Mouse (Mus musculus) heart, adult 11 months (tissue): ENCODE measurements around the gene Adipor2.
A peak's percentile ranks its signal among the peaks of the same experiment; 100 is the strongest.

Source experiments
- DNase-seq: peaks from one replicate; pipeline ENCODE4 v3.0.0; 2022

The Adipor2 gene

GRCm38 (mm10) chr6:119338121-119338912 lies 79.2 kb downstream of the Adipor2 start:
- no peak for DNase-seq

GRCm38 (mm10) chr6:119337287-119337686 lies 80.2 kb downstream of the Adipor2 start:
- peak; percentile 86 for DNase-seq

GRCm38 (mm10) chr6:119336124-119336523 lies 81.4 kb downstream of the Adipor2 start:
- no peak for DNase-seq

GRCm38 (mm10) chr6:119333831-119334230 lies 83.7 kb downstream of the Adipor2 start:
- DNase-seq: no peak

DNA sequence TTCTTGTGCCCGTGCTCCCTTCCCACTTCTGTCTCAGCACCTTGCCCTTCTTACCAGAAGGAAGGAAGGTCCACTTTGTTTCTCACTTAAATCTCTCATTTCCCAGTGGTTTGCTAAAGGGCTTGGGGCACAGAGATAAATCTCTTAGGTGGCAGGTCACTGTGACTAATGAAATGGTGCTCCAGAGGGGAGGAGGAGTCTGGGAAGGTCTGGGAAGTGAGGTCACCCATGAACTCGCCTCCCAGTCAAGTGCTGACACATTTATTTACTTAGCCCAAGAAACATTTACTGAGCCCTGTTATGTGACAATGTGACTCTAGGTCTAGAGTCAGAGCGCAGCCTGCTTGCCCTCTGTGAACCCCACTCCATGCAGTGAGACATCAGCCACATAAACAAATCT lies 84.3 kb downstream of the Adipor2 start:
- DNase-seq: no peak

DNA sequence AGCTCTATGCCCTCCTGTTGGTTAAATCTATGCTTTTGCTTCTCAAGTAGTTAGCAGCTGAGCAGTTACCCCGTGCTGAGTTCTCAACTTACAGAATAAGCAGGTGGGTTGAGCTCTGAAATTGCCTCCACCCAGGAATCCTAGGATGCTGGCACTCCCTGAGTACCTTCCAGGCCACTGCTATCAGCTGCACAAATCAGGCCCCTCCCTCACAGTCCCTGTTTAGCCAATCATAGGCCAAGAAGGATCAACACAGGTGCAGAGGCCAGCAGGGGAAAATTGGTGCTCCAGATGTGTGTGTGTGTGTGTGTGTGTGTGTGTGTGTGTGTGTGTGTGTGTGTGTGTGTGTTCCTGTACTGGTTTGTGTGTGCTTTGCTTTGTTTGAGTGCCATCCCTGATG lies 85.4 kb downstream of the Adipor2 start:
- DNase-seq: no peak

DNA sequence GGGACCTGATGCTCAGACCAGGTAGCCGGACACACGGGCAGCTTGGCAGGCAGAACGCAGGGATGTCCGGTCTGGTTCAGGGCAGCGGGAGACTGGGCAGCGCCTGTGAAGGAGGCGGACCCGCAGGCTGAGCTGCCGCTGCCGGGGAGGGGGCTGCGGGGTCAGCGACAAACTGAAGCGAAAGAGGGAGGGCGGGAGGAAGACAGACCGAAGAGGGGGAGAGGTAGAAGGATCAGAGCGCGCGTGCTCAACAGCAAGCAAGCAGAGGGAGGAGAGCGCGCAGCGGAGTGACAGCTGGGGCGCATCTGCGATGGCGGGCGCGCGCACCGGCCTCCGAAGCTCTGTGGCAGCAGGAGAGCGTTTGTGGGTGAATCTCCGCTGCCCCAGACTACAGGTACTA lies 87.0 kb downstream of the Adipor2 start, which contains the start of gene Lrtm2:
Gene Lrtm2, minus strand, starts transcription at position 261 of the 400 bp plus-strand sequence.
- no peak for DNase-seq

DNA sequence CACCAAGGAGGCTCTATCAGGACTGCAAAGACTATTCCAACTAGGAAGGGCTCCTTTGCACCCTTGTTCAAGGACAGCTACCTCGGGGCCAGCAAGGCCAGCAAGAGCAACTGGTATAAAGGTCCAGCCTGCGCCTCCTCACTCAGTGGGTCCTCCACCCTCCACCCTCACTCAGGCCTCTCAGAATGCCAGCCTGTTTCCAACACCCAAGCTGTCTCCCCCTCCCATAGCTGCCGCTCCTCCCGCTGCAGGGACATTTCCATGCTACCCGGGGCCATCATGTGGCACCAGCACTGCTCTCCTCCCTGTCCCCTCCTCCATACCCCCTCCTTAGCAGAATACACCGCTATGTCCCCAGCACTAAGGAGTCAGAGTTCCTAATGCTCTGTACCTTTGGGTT lies 87.6 kb downstream of the Adipor2 start:
- DNase-seq: no peak

GRCm38 (mm10) chr6:119329215-119329714 lies 88.2 kb downstream of the Adipor2 start:
- peak; percentile 95 for DNase-seq

- DNase-seq: no peak
Observed at GRCm38 (mm10) chr6:119328521-119329115, 88.9 kb downstream of the Adipor2 start.

DNA sequence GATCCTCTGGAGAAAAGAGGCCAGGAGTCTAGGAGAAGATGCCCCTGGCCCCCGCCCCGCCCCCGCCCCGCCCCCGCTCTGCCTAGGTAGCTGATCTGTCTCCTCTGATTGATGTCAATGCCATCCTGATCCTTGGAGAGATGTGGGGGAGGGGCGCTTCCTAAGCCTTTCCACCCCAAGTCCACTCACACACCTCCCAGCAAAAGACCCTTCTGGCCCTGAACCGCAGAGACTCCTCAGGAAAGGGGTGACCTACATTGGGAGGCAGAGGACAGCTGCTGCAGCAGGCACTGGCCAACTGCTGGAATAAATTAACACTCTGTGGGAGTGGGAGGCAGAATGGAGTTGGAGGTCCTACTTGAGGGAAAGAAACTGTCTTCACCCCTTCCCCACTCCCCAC lies 91.0 kb downstream of the Adipor2 start:
- DNase-seq: no peak

- DNase-seq: no peak
Observed at GRCm38 (mm10) chr6:119325978-119326377, 91.5 kb downstream of the Adipor2 start.

DNA sequence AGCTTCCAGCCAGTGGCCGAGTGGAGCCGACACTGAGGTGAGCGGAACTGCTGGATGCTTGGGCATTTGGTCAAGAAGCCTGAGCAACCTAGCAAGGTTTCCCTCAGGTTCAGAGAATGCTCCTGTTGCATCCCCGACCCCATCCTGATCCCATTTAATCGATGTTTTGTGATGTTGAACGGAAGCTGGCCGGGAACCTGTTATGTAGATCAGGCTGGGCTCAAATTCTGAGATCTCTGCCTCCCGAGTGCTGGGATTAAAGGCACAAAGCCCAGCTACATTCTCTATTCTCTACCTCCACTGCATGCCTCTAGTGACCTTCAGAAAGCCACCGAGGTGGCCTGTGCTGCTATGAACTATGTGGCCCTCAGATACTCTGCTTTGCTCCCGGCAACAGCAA lies 92.7 kb downstream of the Adipor2 start:
- DNase-seq: no peak

GRCm38 (mm10) chr6:119321752-119322151 lies 95.8 kb downstream of the Adipor2 start:
- no peak for DNase-seq

GRCm38 (mm10) chr6:119320481-119320880 lies 97.0 kb downstream of the Adipor2 start:
- DNase-seq: no peak

DNA sequence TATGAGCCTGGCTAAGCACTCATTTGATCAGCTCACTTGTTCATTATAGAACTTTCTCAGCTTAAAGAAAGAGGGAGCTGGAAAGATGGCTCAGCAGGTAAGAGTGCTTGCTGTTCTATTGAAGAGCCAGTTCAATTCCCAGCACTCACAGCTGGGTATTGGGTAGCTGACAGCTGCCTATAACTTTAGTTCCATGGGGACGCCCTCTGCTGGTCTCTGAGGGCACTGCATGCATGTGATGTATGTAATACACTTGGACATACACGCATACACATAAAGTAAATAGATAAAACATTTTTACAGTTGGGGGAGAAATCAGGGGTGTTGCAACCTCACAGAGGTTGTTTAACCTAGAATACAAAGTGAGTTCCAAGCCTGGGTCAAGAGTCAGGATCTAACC lies 98.1 kb downstream of the Adipor2 start:
- DNase-seq: no peak

DNA sequence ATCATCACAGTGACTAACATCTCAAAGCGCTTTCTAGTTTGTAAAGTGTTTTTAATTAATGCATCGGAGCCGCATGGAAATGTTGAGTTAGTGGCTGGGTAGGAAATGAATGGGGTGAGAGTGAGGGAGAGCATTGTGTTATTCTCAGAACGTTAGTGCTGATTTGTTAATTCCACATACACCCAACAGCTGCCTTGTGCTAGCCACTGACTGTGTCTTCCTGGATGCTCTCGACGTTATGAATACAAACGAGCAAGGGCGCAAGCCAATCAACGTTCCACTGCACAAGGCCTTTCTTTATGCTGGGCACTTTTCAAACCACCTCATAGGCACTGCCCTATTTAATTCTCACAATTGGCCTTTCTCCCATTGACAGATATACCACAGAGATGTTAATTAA lies 98.8 kb downstream of the Adipor2 start:
- no peak for DNase-seq

DNA sequence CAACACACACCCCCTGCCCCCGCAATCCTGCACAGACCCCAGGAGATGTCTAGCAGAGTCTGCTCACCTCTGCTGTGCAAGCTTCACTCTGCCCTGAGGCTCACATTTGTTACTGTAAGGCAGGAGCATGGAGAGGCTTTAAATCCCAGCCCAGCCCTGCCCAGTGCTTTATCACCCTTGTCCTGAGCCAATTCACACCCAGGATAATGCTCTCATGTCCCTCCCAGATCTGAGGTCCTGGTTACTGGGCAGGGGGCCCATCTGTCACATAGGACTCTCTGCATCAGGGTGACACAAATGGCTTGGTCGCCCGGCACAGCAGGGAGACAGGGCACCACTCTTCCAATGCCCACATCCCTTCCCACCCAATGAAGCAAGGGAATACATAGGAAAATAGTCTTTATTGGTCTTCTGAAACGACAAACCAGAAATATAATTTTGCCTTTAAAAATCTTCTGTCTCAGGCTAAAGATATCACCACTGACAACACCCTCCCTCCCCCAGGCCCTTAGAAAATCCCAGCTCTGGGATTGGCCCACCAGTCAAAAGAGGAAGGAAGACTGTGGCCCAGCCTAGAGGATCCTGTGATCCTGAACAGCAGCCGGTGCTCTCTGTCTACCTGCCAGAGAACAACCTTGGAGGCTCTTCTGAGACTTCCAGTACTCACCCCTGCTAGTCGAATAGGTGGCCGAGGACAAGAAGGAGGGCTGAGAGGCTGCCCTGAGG lies 102.6 kb downstream of the Adipor2 start:
- no peak for DNase-seq

DNA sequence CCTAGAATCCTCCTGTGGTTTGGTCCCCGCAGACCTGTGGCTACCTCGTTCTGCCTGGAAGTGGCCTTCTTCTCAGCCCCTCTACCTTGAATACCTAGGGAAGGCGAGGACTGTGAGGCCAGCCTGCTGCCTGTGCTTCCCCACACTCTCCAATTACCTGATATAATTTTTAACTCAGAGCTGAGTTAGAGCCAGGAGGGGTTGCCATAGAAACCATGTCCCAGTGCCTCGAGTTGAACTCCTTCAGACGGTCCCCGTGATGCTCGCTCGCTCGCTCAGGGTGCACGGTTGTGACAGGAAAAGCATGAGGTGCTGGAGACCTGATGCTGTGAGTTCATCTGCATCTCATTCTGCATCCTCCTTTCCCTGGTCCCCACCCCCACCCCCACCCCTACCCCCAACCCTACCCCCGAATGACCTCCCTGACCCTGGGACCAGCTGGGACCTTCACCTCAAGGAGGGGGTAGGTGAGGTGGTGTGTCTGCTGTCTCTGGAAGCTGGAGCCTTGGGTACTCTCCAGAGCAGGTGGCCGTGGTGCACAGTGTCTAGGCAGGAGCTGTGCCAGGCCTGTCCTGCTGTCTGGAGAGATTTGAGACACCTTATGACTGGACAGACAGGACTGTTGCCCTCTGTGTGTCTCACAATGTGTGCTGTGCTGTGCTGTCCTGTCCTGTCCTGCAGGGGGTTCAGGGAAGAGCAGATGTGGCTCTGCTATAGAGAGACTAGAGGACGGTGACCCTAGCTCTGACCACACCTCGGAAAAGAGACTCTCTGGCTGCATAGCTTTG lies 103.7 kb downstream of the Adipor2 start:
- no peak for DNase-seq

DNA sequence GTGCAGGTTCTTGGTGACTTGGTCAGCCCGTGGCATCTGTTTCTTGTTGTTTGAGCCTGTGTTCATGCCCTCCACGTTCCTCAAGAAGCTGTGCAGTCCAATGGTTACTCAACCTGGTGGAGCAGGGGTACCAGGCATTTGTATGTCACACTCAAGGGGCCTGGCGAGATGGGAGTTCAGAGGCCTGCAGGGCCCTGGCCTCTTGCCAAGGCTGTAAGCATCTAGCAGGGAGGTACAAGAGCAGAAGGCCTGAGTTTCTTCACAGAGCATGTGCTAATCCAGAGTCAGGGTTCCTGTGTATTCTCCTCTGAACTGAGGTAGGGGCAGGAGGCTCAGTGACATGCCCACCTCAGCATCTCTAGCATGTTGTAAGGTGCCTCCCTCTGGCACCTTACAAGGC lies 104.4 kb downstream of the Adipor2 start:
- DNase-seq: no peak

GRCm38 (mm10) chr6:119312381-119312780 lies 105.1 kb downstream of the Adipor2 start:
- no peak for DNase-seq

DNA sequence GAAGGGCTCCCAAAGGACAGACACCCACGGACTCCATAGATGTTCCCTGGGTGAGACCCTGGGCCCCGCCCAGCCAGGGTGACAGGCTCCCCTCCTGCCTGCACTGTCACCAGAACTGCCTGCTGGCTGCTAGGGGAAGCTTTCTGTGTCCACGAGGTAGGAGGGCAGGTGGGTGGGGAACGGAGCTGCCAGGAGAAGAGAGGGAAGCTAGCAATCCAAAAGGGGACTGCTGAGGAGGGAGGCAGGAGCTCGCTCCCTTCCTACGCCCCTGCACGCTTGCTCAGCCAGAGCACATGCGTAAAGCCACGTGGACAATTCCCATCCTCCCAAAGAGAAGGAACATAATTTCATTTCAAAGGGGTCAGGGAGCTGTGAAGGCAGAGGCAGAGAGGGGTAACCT lies 107.3 kb downstream of the Adipor2 start:
- DNase-seq: no peak

DNA sequence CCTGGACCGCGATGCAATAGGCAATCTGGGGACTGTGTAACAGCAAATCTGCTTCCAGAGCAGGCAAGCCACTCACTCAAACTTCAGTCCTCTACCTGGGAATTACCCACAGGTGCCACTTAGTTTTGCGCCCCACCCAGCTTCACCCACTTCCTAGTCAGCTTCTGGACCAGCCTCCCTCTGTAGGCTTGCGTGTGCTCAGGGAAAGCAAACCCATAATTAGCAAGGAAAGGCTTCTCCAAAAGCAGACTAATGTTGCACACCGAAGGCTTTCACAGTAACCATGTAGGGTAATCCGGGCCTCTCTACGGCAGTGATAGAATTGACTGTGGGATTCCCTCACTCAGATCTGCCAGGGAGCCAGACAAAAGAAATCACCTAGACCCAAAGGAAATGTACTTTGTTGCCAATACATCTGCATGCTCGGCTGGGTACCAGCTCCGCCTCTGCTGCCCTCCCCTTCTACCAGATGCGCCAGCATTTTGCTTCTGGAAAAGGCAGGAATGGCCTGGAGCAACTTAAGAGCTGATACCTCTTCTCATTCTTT lies 109.6 kb downstream of the Adipor2 start:
- DNase-seq: no peak
